Mouse (Mus musculus) E14TG2a.4 (cell line): Measurements from ENCODE around the gene Krt42.

Source experiments
- CTCF ChIP-seq: conservative IDR thresholded peaks from 2 replicates; pipeline ENCODE4 v1.5.1; 2014; ENCODE audit warnings: low read length
- NANOG ChIP-seq: IDR thresholded peaks from 2 replicates; pipeline ENCODE4 v1.6.1; 2014; ENCODE audit warnings: borderline replicate concordance, low read length, mixed read lengths
- POU5F1 ChIP-seq: IDR thresholded peaks from 2 replicates; pipeline ENCODE4 v1.6.1; 2014; ENCODE audit warnings: low read length, borderline replicate concordance

DNA sequence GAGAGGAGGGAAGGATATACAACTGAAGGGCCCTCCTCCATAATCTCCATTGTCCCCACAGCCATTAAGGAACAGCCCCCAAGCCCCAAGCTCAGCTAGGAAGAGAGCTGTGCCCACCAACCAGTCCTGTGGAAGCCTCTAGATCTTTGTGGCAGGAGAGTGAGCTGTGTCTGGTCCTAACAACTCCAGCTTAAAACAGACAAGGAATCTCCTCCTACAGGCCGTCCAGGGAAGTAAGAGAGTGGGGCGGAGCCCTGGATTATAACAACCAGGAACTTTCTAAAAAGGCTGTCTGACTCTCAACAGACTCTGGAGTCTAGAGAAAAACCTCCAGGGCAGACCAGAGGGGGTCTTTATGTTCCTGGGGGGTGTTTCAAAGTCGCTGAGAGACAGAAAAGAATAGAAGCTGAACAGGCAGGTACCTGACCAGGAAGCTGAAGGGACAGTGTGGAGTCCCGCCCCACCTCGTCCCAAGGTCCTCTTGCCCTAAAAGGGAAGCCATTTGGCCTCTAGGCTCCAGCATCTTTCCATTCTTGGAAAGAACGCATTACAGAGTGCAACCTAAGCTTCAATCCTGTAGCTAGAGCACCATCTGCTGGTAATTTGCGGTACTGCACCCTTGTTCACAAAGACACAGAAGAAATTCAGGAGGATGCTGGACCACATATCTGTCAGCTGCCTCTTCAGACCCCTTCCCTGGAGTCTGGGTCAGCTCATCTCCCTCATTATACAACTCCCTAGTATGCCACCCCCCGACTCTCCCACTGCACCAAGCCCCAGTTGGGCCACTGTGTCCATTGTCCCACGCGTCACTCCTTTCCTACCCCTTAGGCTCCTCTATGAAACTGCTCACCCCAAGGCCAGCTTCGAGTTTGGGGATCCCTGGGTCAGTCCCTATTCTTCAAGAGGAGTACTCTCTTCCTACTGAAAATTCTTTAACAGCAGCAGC is 12.2 kb upstream of the Krt42 start:
- peak; percentile 57 for TF ChIP-seq CTCF
- no peak for TF ChIP-seq NANOG
- no peak for TF ChIP-seq POU5F1
